Mouse (Mus musculus) hindbrain, embryonic 16.5 days (tissue): ENCODE measurements at regions not wholly inside any gene's neighbourhood (a gene's known extent, or its start where the extent isn't known, plus 50 kb on each side); places are given as distances from the start of the nearest gene placed in this dataset.
A peak's percentile ranks its signal among the peaks of the same experiment; 100 is the strongest.

Source experiments
- ATAC-seq: fragments of 200-750 bp; cut with Nextera tagmentation; 2 replicates; pipeline ENCODE4 v1.8.0; 2017; ENCODE audit warnings: moderate TSS enrichment, moderate library complexity
- H3K27ac ChIP-seq: fragments of 300-500 bp; sonication (generic); 2 replicates; pipeline ENCODE4 v1.5.1; 2014; ENCODE audit warnings: low read depth, mild to moderate bottlenecking, control low read depth, low read length, moderate library complexity
- H3K27me3 ChIP-seq: fragments of 300-500 bp; sonication (generic); replicated peaks from 2 replicates; pipeline ENCODE4 v1.6.1; 2014; ENCODE audit warnings: low read length; ENCODE audit not compliant: control insufficient read depth, insufficient read depth
- H3K36me3 ChIP-seq: fragments of 300-500 bp; sonication (generic); 2 replicates; pipeline ENCODE4 v1.6.1; 2014; ENCODE audit warnings: mild to moderate bottlenecking, low read length, moderate library complexity, mixed read lengths; ENCODE audit not compliant: control insufficient read depth, insufficient read depth
- H3K4me1 ChIP-seq: fragments of 300-500 bp; sonication (generic); 2 replicates; pipeline ENCODE4 v1.6.1; 2014; ENCODE audit warnings: low read depth, low read length; ENCODE audit not compliant: control insufficient read depth, insufficient read depth
- H3K4me2 ChIP-seq: fragments of 300-500 bp; sonication (generic); 2 replicates; pipeline ENCODE4 v1.6.1; 2014; ENCODE audit warnings: mild to moderate bottlenecking, low read length, control low read depth, moderate library complexity
- H3K4me3 ChIP-seq: fragments of 300-500 bp; sonication (generic); 2 replicates; pipeline ENCODE4 v1.5.1; 2014; ENCODE audit warnings: mild to moderate bottlenecking, low read length, control low read depth, moderate library complexity
- H3K9ac ChIP-seq: fragments of 300-500 bp; sonication (generic); 2 replicates; pipeline ENCODE4 v1.6.1; 2014; ENCODE audit warnings: low read depth, mild to moderate bottlenecking, control low read depth, low read length, moderate library complexity
- H3K9me3 ChIP-seq: fragments of 300-500 bp; sonication (generic); 2 replicates; pipeline ENCODE4 v1.6.1; 2014; ENCODE audit warnings: mild to moderate bottlenecking, low read length, moderate library complexity; ENCODE audit not compliant: control insufficient read depth
- WGBS: fragments of 180-500 bp; shearing (Covaris S2); extraction: QIAGEN DNeasy Blood & Tissue Kit; methylation state at CpG from one replicate; pipeline ENCODE4 v1.1.7; 2014; 5-methylcytosine and 5-hydroxymethylcytosine counted together

GRCm38 (mm10) chr16:5439717-5440116 lies 183.9 kb upstream of the Eef2kmt start:
- Histone ChIP-seq H3K9me3 (no peaks in the 10 kb centered on the region), H3K4me1 (no peaks in the 10 kb centered on the region), H3K36me3 (no peaks in the 10 kb centered on the region), H3K4me3 (no peak overlapping the region), H3K9ac (no peak overlapping the region), H3K27me3 (no peaks in the 10 kb centered on the region), H3K27ac (no peak overlapping the region), H3K4me2 (no peak overlapping the region)
- ATAC-seq, result no peak
- WGBS, result 87% methylated on average over 2 of the region's 2 CpGs

- WGBS, result 87% methylated on average over 2 of the region's 2 CpGs
- Histone ChIP-seq H3K36me3 (no peaks in the 10 kb centered on the region), H3K4me3 (no peak overlapping the region), H3K9ac (no peak overlapping the region), H3K27me3 (no peaks in the 10 kb centered on the region), H3K27ac (no peak overlapping the region), H3K9me3 (no peaks in the 10 kb centered on the region), H3K4me2 (no peak overlapping the region), H3K4me1 (no peaks in the 10 kb centered on the region)
- ATAC-seq, result no peak
These were observed 182.6 kb upstream of the Eef2kmt start for GRCm38 (mm10) chr16:5438405-5438804.

- no peaks in the 10 kb centered on the region for H3K36me3 ChIP-seq
- no peaks in the 10 kb centered on the region for H3K4me1 ChIP-seq
- H3K4me2 ChIP-seq, result no peak overlapping the region
- H3K9me3 ChIP-seq, result no peaks in the 10 kb centered on the region
- no peak overlapping the region for H3K4me3 ChIP-seq
- 85% methylated on average over 5 of the region's 5 CpGs for WGBS
- H3K9ac ChIP-seq, result no peak overlapping the region
- H3K27me3 ChIP-seq, result no peaks in the 10 kb centered on the region
- H3K27ac ChIP-seq, result 0 out of 2 replicates have a peak overlapping the region, but pooled peaks have one; percentile 42
- ATAC-seq, result no peak
These were observed 175.9 kb upstream of the Eef2kmt start for GRCm38 (mm10) chr16:5431689-5432088.

GRCm38 (mm10) chr16:5431111-5431510 lies 175.3 kb upstream of the Eef2kmt start:
- no peaks in the 10 kb centered on the region for H3K27me3 ChIP-seq
- H3K9me3 ChIP-seq, result no peaks in the 10 kb centered on the region
- ATAC-seq, result peak; percentile 60; the same call in 1 of the 2 replicates
- H3K4me2 ChIP-seq, result no peak overlapping the region
- H3K4me3 ChIP-seq, result no peak overlapping the region
- H3K27ac ChIP-seq, result 0 out of 2 replicates have a peak overlapping the region, but pooled peaks have one; percentile 42
- no peaks in the 10 kb centered on the region for H3K36me3 ChIP-seq
- no peaks in the 10 kb centered on the region for H3K4me1 ChIP-seq
- WGBS, result 77% methylated on average over 3 of the region's 3 CpGs
- H3K9ac ChIP-seq, result no peak overlapping the region

- Histone ChIP-seq H3K27me3 (no peaks in the 10 kb centered on the region), H3K27ac (no peak overlapping the region), H3K4me3 (no peak overlapping the region), H3K9ac (no peak overlapping the region), H3K4me2 (no peak overlapping the region), H3K4me1 (no peaks in the 10 kb centered on the region), H3K36me3 (no peaks in the 10 kb centered on the region), H3K9me3 (no peaks in the 10 kb centered on the region)
- 69% methylated on average over 2 of the region's 2 CpGs for WGBS
- ATAC-seq, result no peak
These were observed 173.7 kb upstream of the Eef2kmt start for GRCm38 (mm10) chr16:5429466-5429865.

- H3K4me3 ChIP-seq, result no peak overlapping the region
- WGBS, result 98% methylated on average over 2 of the region's 2 CpGs
- no peak overlapping the region for H3K27ac ChIP-seq
- no peaks in the 10 kb centered on the region for H3K4me1 ChIP-seq
- no peaks in the 10 kb centered on the region for H3K27me3 ChIP-seq
- ATAC-seq, result no peak
- H3K4me2 ChIP-seq, result no peak overlapping the region
- no peaks in the 10 kb centered on the region for H3K9me3 ChIP-seq
- H3K36me3 ChIP-seq, result no peaks in the 10 kb centered on the region
- H3K9ac ChIP-seq, result no peak overlapping the region
These were observed 170.1 kb upstream of the Eef2kmt start for GRCm38 (mm10) chr16:5425908-5426307.

GRCm38 (mm10) chr16:5422041-5422440 lies 166.3 kb upstream of the Eef2kmt start:
- Histone ChIP-seq H3K9ac (no peak overlapping the region), H3K27me3 (no peaks in the 10 kb centered on the region), H3K27ac (no peak overlapping the region), H3K4me1 (peaks cover 6% of the 10 kb centered on the region), H3K36me3 (no peaks in the 10 kb centered on the region), H3K4me2 (no peak overlapping the region), H3K4me3 (no peak overlapping the region), H3K9me3 (no peaks in the 10 kb centered on the region)
- ATAC-seq, result no peak
- 76% methylated on average over 6 of the region's 6 CpGs for WGBS

GRCm38 (mm10) chr16:5421591-5421990 lies 165.8 kb upstream of the Eef2kmt start:
- Histone ChIP-seq H3K27ac (no peak overlapping the region), H3K36me3 (no peaks in the 10 kb centered on the region), H3K9ac (no peak overlapping the region), H3K4me1 (peaks cover 6% of the 10 kb centered on the region), H3K9me3 (no peaks in the 10 kb centered on the region), H3K4me3 (no peak overlapping the region), H3K4me2 (no peak overlapping the region), H3K27me3 (no peaks in the 10 kb centered on the region)
- ATAC-seq, result no peak
- 86% methylated on average over 5 of the region's 5 CpGs for WGBS

GRCm38 (mm10) chr16:5419467-5419866 lies 163.7 kb upstream of the Eef2kmt start:
- WGBS, result 84% methylated on average over 3 of the region's 3 CpGs
- no peaks in the 10 kb centered on the region for H3K27me3 ChIP-seq
- H3K9ac ChIP-seq, result no peak overlapping the region
- no peak overlapping the region for H3K4me3 ChIP-seq
- H3K27ac ChIP-seq, result no peak overlapping the region
- H3K4me2 ChIP-seq, result no peak overlapping the region
- H3K36me3 ChIP-seq, result no peaks in the 10 kb centered on the region
- no peaks in the 10 kb centered on the region for H3K9me3 ChIP-seq
- ATAC-seq, result no peak
- H3K4me1 ChIP-seq, result peaks cover 6% of the 10 kb centered on the region
